Mouse (Mus musculus): Measurements from ENCODE around the gene Coq9. TPM values are rescaled to one million over a fixed set of nuclear protein-coding genes. Genes with fewer than 3 reads are reported as not detected.
"Not testable (repeated sequence)": the region's sequence is repeated elsewhere in the genome, so short reads cannot be mapped to it uniquely, and the experiment has no call there.

Gene Coq9
- polyA plus RNA-seq, 1 experiment from 2014 or later: 61.8 TPM

GRCm38 (mm10) chr8:94817933-94818332, 20.2 kb upstream of the Coq9 start:
- Histone ChIP-seq H3K4me1 (ENCODE audit: control insufficient read depth, low read depth, low read length) (peaks cover 9% of the 10 kb centered on the region), H3K27ac (ENCODE audit: low read length) (no peak overlapping the region), H3K4me3 (ENCODE audit: low read depth, low read length) (no peak overlapping the region), H3K27me3 (ENCODE audit: control insufficient read depth, insufficient read depth, low read depth, low read length) (no peaks in the 10 kb centered on the region), H3K36me3 (ENCODE audit: control insufficient read depth, insufficient read depth) (peaks cover 6% of the 10 kb centered on the region), H3K4me2 (ENCODE audit: low read depth, low read length) (no peak overlapping the region), H3K9ac (ENCODE audit: low read depth, low read length) (no peak overlapping the region), H3K9me3 (replicated peaks; ENCODE audit: control insufficient read depth, low read length) (no peaks in the 10 kb centered on the region)
- ATAC-seq (ENCODE audit: low read depth): no peak
- 53% methylated on average over 11 of the region's 11 CpGs for WGBS (ENCODE audit: insufficient replicate concordance)

DNA sequence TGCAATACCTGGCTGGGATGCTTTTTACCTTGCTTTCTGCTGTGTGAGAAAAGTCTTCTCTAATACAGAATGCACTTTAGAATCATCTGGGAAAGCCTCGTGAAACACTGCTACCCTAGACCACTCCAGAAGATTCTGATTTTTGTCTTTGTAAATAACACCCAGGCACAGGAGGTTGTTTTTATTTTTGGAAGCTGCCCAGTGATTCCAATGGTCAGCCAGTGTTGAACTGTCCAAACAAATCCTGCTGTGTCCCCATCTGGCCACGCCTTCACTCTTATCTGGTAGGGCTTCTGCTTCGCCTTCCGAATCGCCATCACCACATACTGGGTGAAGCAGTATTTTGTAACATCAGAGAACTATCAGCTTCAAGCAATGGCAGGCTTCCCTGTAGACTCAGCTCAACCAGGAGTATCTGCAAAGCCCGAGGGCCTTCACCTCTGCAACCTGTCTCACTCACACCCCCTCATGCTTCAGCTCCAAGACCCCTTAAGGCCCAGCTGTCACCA, 18.4 kb upstream of the Coq9 start:
- H3K4me2 ChIP-seq (ENCODE audit: low read depth, low read length): no peak overlapping the region
- no peaks in the 10 kb centered on the region for H3K27me3 ChIP-seq (ENCODE audit: control insufficient read depth, insufficient read depth, low read depth, low read length)
- H3K4me3 ChIP-seq (ENCODE audit: low read depth, low read length): no peak overlapping the region
- peaks cover 9% of the 10 kb centered on the region for H3K4me1 ChIP-seq (ENCODE audit: control insufficient read depth, low read depth, low read length)
- 39% methylated on average over 6 of the region's 6 CpGs for WGBS (ENCODE audit: insufficient replicate concordance)
- no peak overlapping the region for H3K9ac ChIP-seq (ENCODE audit: low read depth, low read length)
- no peak overlapping the region for H3K27ac ChIP-seq (ENCODE audit: low read length)
- H3K36me3 ChIP-seq (ENCODE audit: control insufficient read depth, insufficient read depth): peaks cover 17% of the 10 kb centered on the region
- no peaks in the 10 kb centered on the region for H3K9me3 ChIP-seq (replicated peaks; ENCODE audit: control insufficient read depth, low read length)
- ATAC-seq (ENCODE audit: low read depth): peak; percentile 41

GRCm38 (mm10) chr8:94820553-94820952, 17.6 kb upstream of the Coq9 start:
- H3K4me3 ChIP-seq (ENCODE audit: low read depth, low read length): no peak overlapping the region
- ATAC-seq (ENCODE audit: low read depth): no peak
- H3K36me3 ChIP-seq (ENCODE audit: control insufficient read depth, insufficient read depth): peaks cover 24% of the 10 kb centered on the region
- WGBS (ENCODE audit: insufficient replicate concordance): 83% methylated on average over 7 of the region's 7 CpGs
- H3K4me1 ChIP-seq (ENCODE audit: control insufficient read depth, low read depth, low read length): peaks cover 9% of the 10 kb centered on the region
- no peaks in the 10 kb centered on the region for H3K9me3 ChIP-seq (replicated peaks; ENCODE audit: control insufficient read depth, low read length)
- H3K27ac ChIP-seq (ENCODE audit: low read length): no peak overlapping the region
- no peaks in the 10 kb centered on the region for H3K27me3 ChIP-seq (ENCODE audit: control insufficient read depth, insufficient read depth, low read depth, low read length)
- no peak overlapping the region for H3K9ac ChIP-seq (ENCODE audit: low read depth, low read length)
- no peak overlapping the region for H3K4me2 ChIP-seq (ENCODE audit: low read depth, low read length)

DNA sequence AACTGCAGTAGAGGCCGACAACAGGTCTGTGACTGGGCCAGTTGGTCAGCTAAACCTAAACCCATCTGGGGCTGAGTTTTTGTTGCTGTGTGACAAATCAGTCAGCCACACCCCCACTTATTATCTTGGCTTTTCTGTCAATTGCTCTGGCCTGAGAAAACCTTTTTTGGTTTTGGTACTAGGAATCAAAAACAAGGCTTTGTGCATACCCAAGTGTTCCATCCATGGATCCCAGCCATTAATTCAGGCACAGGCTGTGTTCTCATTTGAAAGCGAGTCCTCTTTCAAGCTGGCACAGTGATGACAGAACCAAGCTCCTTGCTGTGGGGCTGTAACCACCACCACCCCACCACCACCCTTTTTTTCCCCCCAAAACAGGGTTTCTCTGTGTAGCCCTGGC, 16.7 kb upstream of the Coq9 start:
- peaks cover 31% of the 10 kb centered on the region for H3K36me3 ChIP-seq (ENCODE audit: control insufficient read depth, insufficient read depth)
- H3K4me2 ChIP-seq (ENCODE audit: low read depth, low read length): no peak overlapping the region
- H3K27me3 ChIP-seq (ENCODE audit: control insufficient read depth, insufficient read depth, low read depth, low read length): no peaks in the 10 kb centered on the region
- H3K27ac ChIP-seq (ENCODE audit: low read length): no peak overlapping the region
- ATAC-seq (ENCODE audit: low read depth): no peak
- H3K4me1 ChIP-seq (ENCODE audit: control insufficient read depth, low read depth, low read length): peaks cover 9% of the 10 kb centered on the region
- H3K9ac ChIP-seq (ENCODE audit: low read depth, low read length): no peak overlapping the region
- no peaks in the 10 kb centered on the region for H3K9me3 ChIP-seq (replicated peaks; ENCODE audit: control insufficient read depth, low read length)
- WGBS (ENCODE audit: insufficient replicate concordance): 90% methylated on average over 2 of the region's 2 CpGs
- H3K4me3 ChIP-seq (ENCODE audit: low read depth, low read length): no peak overlapping the region

- Histone ChIP-seq H3K9me3 (replicated peaks; ENCODE audit: control insufficient read depth, low read length) (no peaks in the 10 kb centered on the region), H3K4me1 (ENCODE audit: control insufficient read depth, low read depth, low read length) (peaks cover 9% of the 10 kb centered on the region), H3K36me3 (ENCODE audit: control insufficient read depth, insufficient read depth) (peaks cover 36% of the 10 kb centered on the region), H3K27me3 (ENCODE audit: control insufficient read depth, insufficient read depth, low read depth, low read length) (no peaks in the 10 kb centered on the region), H3K27ac (ENCODE audit: low read length) (no peak overlapping the region), H3K4me3 (ENCODE audit: low read depth, low read length) (no peak overlapping the region), H3K9ac (ENCODE audit: low read depth, low read length) (no peak overlapping the region), H3K4me2 (ENCODE audit: low read depth, low read length) (no peak overlapping the region)
- 83% methylated on average over 23 of the region's 23 CpGs for whole genome bisulfite sequencing (ENCODE audit: insufficient replicate concordance)
- peak; percentile 59 for ATAC-seq (ENCODE audit: low read depth)
Measured at GRCm38 (mm10) chr8:94822637-94823560, 15.2 kb upstream of the Coq9 start.

DNA sequence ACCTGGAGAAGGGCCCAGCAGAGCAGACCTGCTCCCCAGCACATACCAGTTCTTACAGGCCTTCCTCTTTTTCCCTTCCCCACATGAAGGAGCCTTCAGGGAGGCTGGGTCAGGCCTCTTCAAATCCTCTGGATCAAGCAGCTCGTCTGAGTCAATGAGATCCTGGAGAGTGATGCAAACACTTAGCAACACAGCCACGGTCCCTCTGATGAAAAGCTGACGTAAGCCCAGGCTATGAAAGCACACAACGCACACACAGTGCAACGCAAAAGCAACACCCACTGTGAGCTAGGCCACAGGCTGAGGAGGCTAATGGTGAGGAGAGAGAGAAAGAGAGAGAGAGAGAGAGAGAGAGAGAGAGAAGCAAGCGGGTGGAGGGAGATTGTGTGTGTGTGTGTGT, 13.0 kb upstream of the Coq9 start:
- Histone ChIP-seq H3K4me1 (ENCODE audit: control insufficient read depth, low read depth, low read length) (peaks cover 5% of the 10 kb centered on the region), H3K4me3 (ENCODE audit: low read depth, low read length) (no peak overlapping the region), H3K9ac (ENCODE audit: low read depth, low read length) (no peak overlapping the region), H3K27me3 (ENCODE audit: control insufficient read depth, insufficient read depth, low read depth, low read length) (no peaks in the 10 kb centered on the region), H3K4me2 (ENCODE audit: low read depth, low read length) (no peak overlapping the region), H3K27ac (ENCODE audit: low read length) (no peak overlapping the region), H3K9me3 (replicated peaks; ENCODE audit: control insufficient read depth, low read length) (no peaks in the 10 kb centered on the region), H3K36me3 (ENCODE audit: control insufficient read depth, insufficient read depth) (peaks cover 43% of the 10 kb centered on the region)
- WGBS (ENCODE audit: insufficient replicate concordance): 86% methylated on average over 6 of the region's 6 CpGs
- ATAC-seq (ENCODE audit: low read depth): no peak

- peaks cover 52% of the 10 kb centered on the region for H3K36me3 ChIP-seq (ENCODE audit: control insufficient read depth, insufficient read depth)
- 90% methylated on average over 5 of the region's 5 CpGs for WGBS (ENCODE audit: insufficient replicate concordance)
Measured at GRCm38 (mm10) chr8:94826210-94826609, 11.9 kb upstream of the Coq9 start.

GRCm38 (mm10) chr8:94828284-94828683, 9.8 kb upstream of the Coq9 start:
- WGBS (ENCODE audit: insufficient replicate concordance): 90% methylated on average over 6 of the region's 6 CpGs
- no peaks in the 10 kb centered on the region for H3K4me1 ChIP-seq (ENCODE audit: control insufficient read depth, low read depth, low read length)
- no peak for ATAC-seq (ENCODE audit: low read depth)
- H3K9me3 ChIP-seq (replicated peaks; ENCODE audit: control insufficient read depth, low read length): no peaks in the 10 kb centered on the region
- no peak overlapping the region for H3K9ac ChIP-seq (ENCODE audit: low read depth, low read length)
- H3K4me2 ChIP-seq (ENCODE audit: low read depth, low read length): no peak overlapping the region
- no peaks in the 10 kb centered on the region for H3K27me3 ChIP-seq (ENCODE audit: control insufficient read depth, insufficient read depth, low read depth, low read length)
- peaks cover 52% of the 10 kb centered on the region for H3K36me3 ChIP-seq (ENCODE audit: control insufficient read depth, insufficient read depth)
- no peak overlapping the region for H3K4me3 ChIP-seq (ENCODE audit: low read depth, low read length)
- H3K27ac ChIP-seq (ENCODE audit: low read length): no peak overlapping the region

More at GRCm38 (mm10) chr8:94826210-94826609, 11.9 kb upstream of the Coq9 start:
- no peak overlapping the region for H3K27ac ChIP-seq (ENCODE audit: low read length)
- no peak for ATAC-seq (ENCODE audit: low read depth)
- no peaks in the 10 kb centered on the region; the same call in 1 of the 2 replicates for H3K4me1 ChIP-seq (ENCODE audit: control insufficient read depth, low read depth, low read length)
- no peak overlapping the region for H3K4me3 ChIP-seq (ENCODE audit: low read depth, low read length)
- H3K27me3 ChIP-seq (ENCODE audit: control insufficient read depth, insufficient read depth, low read depth, low read length): no peaks in the 10 kb centered on the region
- no peak overlapping the region for H3K4me2 ChIP-seq (ENCODE audit: low read depth, low read length)
- no peak overlapping the region for H3K9ac ChIP-seq (ENCODE audit: low read depth, low read length)
- no peaks in the 10 kb centered on the region for H3K9me3 ChIP-seq (replicated peaks; ENCODE audit: control insufficient read depth, low read length)

GRCm38 (mm10) chr8:94833901-94834405, 4.2 kb upstream of the Coq9 start:
- not testable (repeated sequence) for H3K9me3 ChIP-seq (replicated peaks; ENCODE audit: control insufficient read depth, low read length); H3K27me3 ChIP-seq (ENCODE audit: control insufficient read depth, insufficient read depth, low read depth, low read length); H3K4me2 ChIP-seq (ENCODE audit: low read depth, low read length); ATAC-seq (ENCODE audit: low read depth); H3K9ac ChIP-seq (ENCODE audit: low read depth, low read length); H3K27ac ChIP-seq (ENCODE audit: low read length); H3K4me3 ChIP-seq (ENCODE audit: low read depth, low read length)
- Histone ChIP-seq H3K4me1 (ENCODE audit: control insufficient read depth, low read depth, low read length) (peaks cover 16% of the 10 kb centered on the region), H3K36me3 (ENCODE audit: control insufficient read depth, insufficient read depth) (peaks cover 20% of the 10 kb centered on the region)
- 55% methylated on average over 7 of the region's 7 CpGs for WGBS (ENCODE audit: insufficient replicate concordance)
